ENCODE assay signal across 16 mouse cellular contexts in the genomic region with DNA sequence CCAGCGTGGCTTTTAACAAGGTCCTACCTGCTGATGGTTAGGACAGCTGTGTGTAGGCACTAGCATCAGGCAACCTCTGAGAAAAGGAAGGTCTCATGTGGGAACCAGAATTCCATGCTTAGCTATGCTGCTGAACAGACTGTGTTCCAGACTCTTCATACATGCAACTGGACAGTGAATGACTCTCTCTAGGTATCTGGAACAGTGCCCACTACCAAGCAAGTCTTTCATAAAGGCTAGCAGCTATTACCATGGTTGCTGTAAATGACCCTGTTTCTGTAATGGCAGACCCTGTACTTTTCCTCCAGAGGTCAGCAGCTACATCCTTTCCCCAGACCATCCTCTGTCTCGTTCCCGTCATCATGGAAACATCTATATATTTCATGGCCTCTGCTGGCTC.
"Had no signal": no experiment of that assay in that cellular context is flagged by ENCODE, and none has a peak within 500 bp of the region (broad histone marks: within the 10 kb centered on the region; RNA-seq: fewer than 3 reads in every experiment).

No protein-coding gene starts in this region.

- H3K4me1 ChIP-seq: neural tube, embryonic 13.5 days; neural tube, embryonic 15.5 days; stomach, embryonic 15.5 days had no signal

- H3K36me3 ChIP-seq: neural tube, embryonic 13.5 days; neural tube, embryonic 15.5 days; stomach, embryonic 15.5 days had no signal

- H3K9me3 ChIP-seq: neural tube, embryonic 13.5 days; neural tube, embryonic 15.5 days; stomach, embryonic 15.5 days had no signal

- H3K4me2 ChIP-seq: neural tube, embryonic 13.5 days; neural tube, embryonic 15.5 days; stomach, embryonic 15.5 days had no signal

- H3K9ac ChIP-seq: neural tube, embryonic 13.5 days; neural tube, embryonic 15.5 days; stomach, embryonic 15.5 days had no signal

- H3K27ac ChIP-seq: neural tube, embryonic 13.5 days; neural tube, embryonic 15.5 days; stomach, embryonic 15.5 days; stomach, postnatal 0 days had no signal

- H3K4me3 ChIP-seq: neural tube, embryonic 13.5 days; neural tube, embryonic 15.5 days; stomach, embryonic 15.5 days had no signal

- H3K27me3 ChIP-seq: neural tube, embryonic 13.5 days; neural tube, embryonic 15.5 days; stomach, embryonic 15.5 days had no signal

- DNase-seq: retina, postnatal 1 day; right cerebral cortex, adult 18-20 months; right cerebral cortex, postnatal 14 days; right cerebral cortex, postnatal 25 days; right cerebral cortex, postnatal 4 days; spleen, adult 18-20 months; thymus, adult 18-20 months; thymus, adult 2 months; thymus, postnatal 14 days; thymus, postnatal 25 days; thymus, postnatal 36 days; thymus, postnatal 4 days had no signal
